Mouse (Mus musculus) myocyte (in vitro differentiated cells): ENCODE data around the gene Slc22a23. TPM values are rescaled to one million over a fixed set of nuclear protein-coding genes. Genes with fewer than 3 reads are reported as not detected.

ENCODE experiments used
- H3K27me3 ChIP-seq: one replicate; pipeline ENCODE4 v1.6.1; 2011; ENCODE audit not compliant: control insufficient read depth, insufficient read depth, insufficient read length
- H3K36me3 ChIP-seq: one replicate; pipeline ENCODE4 v1.6.1; 2011; ENCODE audit not compliant: control insufficient read depth, insufficient read depth
- H3K4me2 ChIP-seq: one replicate; pipeline ENCODE4 v1.6.1; 2011; ENCODE audit warnings: low read depth, control low read depth
- H3K4me3 ChIP-seq: one replicate; pipeline ENCODE4 v1.5.1; 2011; ENCODE audit warnings: mild to moderate bottlenecking, control low read depth, moderate library complexity
- H3K79me2 ChIP-seq: one replicate; pipeline ENCODE4 v1.6.1; 2011; ENCODE audit not compliant: control insufficient read depth, insufficient read depth
- H3ac ChIP-seq: one replicate; pipeline ENCODE4 v1.6.1; 2011; ENCODE audit not compliant: control insufficient read depth, insufficient read length
- CEBPB ChIP-seq: IDR thresholded peaks from 2 replicates; pipeline ENCODE4 v1.6.1; 2011; ENCODE audit warnings: mild to moderate bottlenecking, moderate library complexity; ENCODE audit not compliant: poor library complexity, insufficient read depth, severe bottlenecking
- E2F4 ChIP-seq: IDR thresholded peaks from one replicate; pipeline ENCODE4 v1.6.1; 2011; ENCODE audit warnings: mild to moderate bottlenecking, control low read depth, moderate library complexity; ENCODE audit not compliant: insufficient read depth
- MAX ChIP-seq: IDR thresholded peaks from one replicate; pipeline ENCODE4 v1.6.1; 2011; ENCODE audit warnings: low read depth, mild to moderate bottlenecking, control low read depth
- MYOD1 ChIP-seq, 3 experiments: IDR thresholded peaks; one replicate each; pipeline ENCODE4 v1.6.1; 2011; ENCODE audit warnings: control low read depth in 2 of 3, low read depth in 2 of 3, mild to moderate bottlenecking in 2 of 3, moderate library complexity in 1 of 3; ENCODE audit not compliant: insufficient read length in 2 of 3, control insufficient read depth in 1 of 3
- MYOG ChIP-seq, 3 experiments: IDR thresholded peaks; one replicate each; pipeline ENCODE4 v1.6.1; 2011; ENCODE audit warnings: control low read depth in 2 of 3, low read depth in 2 of 3, mild to moderate bottlenecking in 2 of 3; ENCODE audit not compliant: insufficient read length in 2 of 3, control insufficient read depth in 1 of 3, insufficient read depth in 1 of 3
- POLR2A ChIP-seq: IDR thresholded peaks from one replicate; pipeline ENCODE4 v1.6.1; 2011; ENCODE audit warnings: low read depth, mild to moderate bottlenecking, control low read depth, moderate library complexity; ENCODE audit not compliant: insufficient read length
- POLR2AphosphoS2 ChIP-seq: IDR thresholded peaks from one replicate; pipeline ENCODE4 v1.6.1; 2011; ENCODE audit warnings: low read depth, control low read depth; ENCODE audit not compliant: insufficient read length
- REST ChIP-seq: IDR thresholded peaks from one replicate; pipeline ENCODE4 v1.6.1; 2011; ENCODE audit warnings: mild to moderate bottlenecking, control low read depth, moderate library complexity; ENCODE audit not compliant: insufficient read depth, insufficient read length
- SRF ChIP-seq: IDR thresholded peaks from one replicate; pipeline ENCODE4 v1.6.1; 2011; ENCODE audit warnings: low read depth; ENCODE audit not compliant: control insufficient read depth, insufficient read length
- TCF12 ChIP-seq: IDR thresholded peaks from one replicate; pipeline ENCODE4 v1.6.1; 2011; ENCODE audit warnings: mild to moderate bottlenecking, control low read depth; ENCODE audit not compliant: poor library complexity, insufficient read depth, severe bottlenecking
- TCF3 ChIP-seq: IDR thresholded peaks from one replicate; pipeline ENCODE4 v1.6.1; 2011; ENCODE audit warnings: low read depth, control low read depth; ENCODE audit not compliant: insufficient read length
- USF1 ChIP-seq: IDR thresholded peaks from one replicate; pipeline ENCODE4 v1.6.1; 2011; ENCODE audit warnings: low read depth, mild to moderate bottlenecking, control low read depth, moderate library complexity
- polyA plus RNA-seq: library from polyadenylated mRNA; unstranded; fragments of >200 nt; fragmentation: generic; extraction: Trizol; gene quantifications from one replicate; pipeline ENCODE4 v1.2.1, GENCODE M21; 2012; ENCODE audit warnings: missing spikeins

Gene Slc22a23
- polyA plus RNA-seq, 1 experiment: 8.5 TPM

DNA sequence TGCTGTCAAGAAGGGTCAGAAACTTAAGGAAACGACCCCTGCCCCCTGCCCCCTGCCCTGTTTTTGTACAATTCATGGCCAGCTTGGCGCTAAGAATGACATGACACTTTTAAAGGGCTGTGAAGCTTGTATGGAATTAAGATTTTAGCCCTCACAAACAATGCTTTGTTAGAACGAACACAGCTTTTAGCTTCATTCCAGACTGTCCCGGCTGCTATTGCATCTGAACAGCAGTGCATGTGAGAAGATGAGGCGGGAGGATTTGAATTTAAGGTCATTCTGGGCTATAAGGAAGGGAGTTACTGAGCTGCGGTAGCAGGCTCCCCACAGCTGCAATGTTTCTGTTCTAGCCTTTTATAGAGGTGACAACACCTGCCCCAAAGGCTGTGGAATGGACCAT is 96.9 kb downstream of the Slc22a23 start:
- no peaks in the 10 kb centered on the region for H3K27me3 ChIP-seq
- no peaks in the 10 kb centered on the region for H3K36me3 ChIP-seq
- H3K4me2 ChIP-seq: no peak overlapping the region
- no peak overlapping the region for H3K4me3 ChIP-seq
- no peaks in the 10 kb centered on the region for H3K79me2 ChIP-seq
- H3ac ChIP-seq: no peak overlapping the region
- TF ChIP-seq POLR2A (no peak), TCF12 (no peak), SRF (no peak), MYOG (IDR thresholded peaks at IDR 0.05; ENCODE audit: control insufficient read depth in 1 of 3, insufficient read depth in 1 of 3, insufficient read length in 2 of 3, low read depth in 2 of 3) (no peak), CEBPB (no peak), POLR2AphosphoS2 (no peak)

DNA sequence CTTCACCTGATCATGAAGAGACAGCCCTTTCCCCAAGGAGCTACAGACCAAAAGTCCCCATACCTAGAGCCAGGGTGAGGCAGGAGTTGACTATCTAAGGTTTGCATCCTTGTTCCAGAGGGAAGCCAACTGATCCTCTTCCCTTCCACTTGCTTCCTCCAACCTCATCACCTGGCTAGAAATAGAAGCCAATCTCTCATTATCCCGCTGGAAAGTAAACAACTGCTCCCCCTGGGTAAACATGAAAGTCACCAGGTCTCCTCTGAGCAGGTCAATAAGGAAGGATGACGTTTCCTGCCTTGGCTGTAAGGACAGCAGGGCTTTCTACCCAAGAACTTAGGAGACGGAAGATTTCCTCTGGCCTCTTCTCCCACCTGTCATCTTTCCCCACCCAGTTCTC is 98.2 kb downstream of the Slc22a23 start:
- no peaks in the 10 kb centered on the region for H3K27me3 ChIP-seq
- TF ChIP-seq POLR2A: no peak
- TF ChIP-seq SRF: no peak
- no peak overlapping the region for H3K4me2 ChIP-seq
- no peaks in the 10 kb centered on the region for H3K36me3 ChIP-seq
- H3K79me2 ChIP-seq: no peaks in the 10 kb centered on the region
- no peak overlapping the region for H3ac ChIP-seq
- H3K4me3 ChIP-seq: no peak overlapping the region

DNA sequence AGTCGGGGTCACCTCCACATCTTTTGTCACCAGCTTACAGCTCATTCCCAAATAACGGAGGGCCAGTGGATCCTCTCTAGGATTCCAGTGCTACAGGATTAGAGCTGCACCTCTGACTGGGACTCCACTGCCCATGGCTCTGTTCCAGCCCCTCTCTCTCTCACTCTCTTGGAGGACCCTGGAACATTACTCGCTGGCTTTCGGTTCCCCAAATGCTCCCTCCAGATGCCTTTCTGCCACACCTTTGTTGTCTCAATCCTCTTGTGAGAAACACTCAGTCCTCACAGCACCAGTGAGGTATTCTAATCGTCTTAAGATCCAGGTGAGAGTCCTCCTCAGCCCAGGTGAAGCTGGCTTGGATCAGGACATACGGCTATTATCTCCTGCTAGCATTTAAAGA is 99.8 kb downstream of the Slc22a23 start:
- no peak overlapping the region for H3K4me3 ChIP-seq
- H3K27me3 ChIP-seq: no peaks in the 10 kb centered on the region
- no peaks in the 10 kb centered on the region for H3K36me3 ChIP-seq
- H3ac ChIP-seq: no peak overlapping the region
- TF ChIP-seq TCF3 (no peak), REST (no peak), MYOG (IDR thresholded peaks at IDR 0.05; ENCODE audit: control insufficient read depth in 1 of 3, insufficient read depth in 1 of 3, insufficient read length in 2 of 3, low read depth in 2 of 3) (no peak), USF1 (no peak), SRF (no peak), POLR2A (no peak), MAX (no peak), E2F4 (no peak), POLR2AphosphoS2 (no peak), CEBPB (no peak), TCF12 (no peak)
- H3K4me2 ChIP-seq: no peak overlapping the region
- H3K79me2 ChIP-seq: no peaks in the 10 kb centered on the region

DNA sequence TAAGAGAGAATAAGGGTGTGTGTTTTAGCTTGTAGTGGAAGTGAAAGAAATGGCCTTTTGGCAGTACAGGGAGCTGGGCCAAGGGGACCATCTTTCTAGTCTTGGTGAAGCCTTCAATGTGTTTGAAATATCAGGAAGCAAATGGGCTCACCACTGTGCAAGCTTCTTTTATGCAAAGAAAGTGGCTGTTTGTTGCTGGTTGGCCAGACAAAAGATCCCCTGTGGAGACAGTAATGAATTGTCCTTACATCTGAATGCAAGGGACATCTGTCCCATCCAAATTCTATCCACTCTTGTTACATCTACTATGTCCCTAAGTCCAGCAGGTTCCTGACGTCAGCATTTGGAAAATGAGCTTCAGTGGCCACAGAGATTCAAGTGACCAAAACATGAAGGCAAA is 100.8 kb downstream of the Slc22a23 start:
- Histone ChIP-seq H3K4me2 (no peak overlapping the region), H3K36me3 (no peaks in the 10 kb centered on the region), H3ac (no peak overlapping the region), H3K79me2 (no peaks in the 10 kb centered on the region), H3K4me3 (no peak overlapping the region), H3K27me3 (no peaks in the 10 kb centered on the region)
- TF ChIP-seq CEBPB: no peak
- no peak for TF ChIP-seq MYOD1 (IDR thresholded peaks at IDR 0.05; ENCODE audit: control insufficient read depth in 1 of 3, insufficient read length in 2 of 3, low read depth in 2 of 3)
- no peak for TF ChIP-seq USF1
- TF ChIP-seq SRF: no peak
- TF ChIP-seq POLR2AphosphoS2: no peak
- TF ChIP-seq TCF3: no peak
- TF ChIP-seq MYOG (IDR thresholded peaks at IDR 0.05; ENCODE audit: control insufficient read depth in 1 of 3, insufficient read depth in 1 of 3, insufficient read length in 2 of 3, low read depth in 2 of 3): no peak
- TF ChIP-seq POLR2A: no peak
- no peak for TF ChIP-seq TCF12
- no peak for TF ChIP-seq E2F4
- no peak for TF ChIP-seq MAX
- TF ChIP-seq REST: no peak

GRCm38 (mm10) chr13:34242211-34242610 is 102.8 kb downstream of the Slc22a23 start:
- TF ChIP-seq POLR2AphosphoS2 (no peak), USF1 (no peak), SRF (no peak), MYOD1 (IDR thresholded peaks at IDR 0.05; ENCODE audit: control insufficient read depth in 1 of 3, insufficient read length in 2 of 3, low read depth in 2 of 3) (no peak), MYOG (IDR thresholded peaks at IDR 0.05; ENCODE audit: control insufficient read depth in 1 of 3, insufficient read depth in 1 of 3, insufficient read length in 2 of 3, low read depth in 2 of 3) (no peak), TCF12 (no peak), CEBPB (no peak), REST (no peak), E2F4 (no peak), TCF3 (no peak), POLR2A (no peak), MAX (no peak)
- no peaks in the 10 kb centered on the region for H3K27me3 ChIP-seq
- H3ac ChIP-seq: no peak overlapping the region
- no peaks in the 10 kb centered on the region for H3K79me2 ChIP-seq
- no peak overlapping the region for H3K4me3 ChIP-seq
- H3K36me3 ChIP-seq: no peaks in the 10 kb centered on the region
- H3K4me2 ChIP-seq: no peak overlapping the region
